Mouse (Mus musculus) hindbrain, embryonic 16.5 days (tissue): ENCODE results near the gene Arr3. TPM values are rescaled to one million over a fixed set of nuclear protein-coding genes. Genes with fewer than 3 reads are reported as not detected.

ENCODE experiments used
- ATAC-seq: fragments of 200-750 bp; cut with Nextera tagmentation; 2 replicates; pipeline ENCODE4 v1.8.0; 2017; ENCODE audit warnings: moderate TSS enrichment, moderate library complexity
- H3K27ac ChIP-seq: fragments of 300-500 bp; sonication (generic); 2 replicates; pipeline ENCODE4 v1.5.1; 2014; ENCODE audit warnings: low read depth, mild to moderate bottlenecking, control low read depth, low read length, moderate library complexity
- H3K27me3 ChIP-seq: fragments of 300-500 bp; sonication (generic); replicated peaks from 2 replicates; pipeline ENCODE4 v1.6.1; 2014; ENCODE audit warnings: low read length; ENCODE audit not compliant: control insufficient read depth, insufficient read depth
- H3K36me3 ChIP-seq: fragments of 300-500 bp; sonication (generic); 2 replicates; pipeline ENCODE4 v1.6.1; 2014; ENCODE audit warnings: mild to moderate bottlenecking, low read length, moderate library complexity, mixed read lengths; ENCODE audit not compliant: control insufficient read depth, insufficient read depth
- H3K4me1 ChIP-seq: fragments of 300-500 bp; sonication (generic); 2 replicates; pipeline ENCODE4 v1.6.1; 2014; ENCODE audit warnings: low read depth, low read length; ENCODE audit not compliant: control insufficient read depth, insufficient read depth
- H3K4me2 ChIP-seq: fragments of 300-500 bp; sonication (generic); 2 replicates; pipeline ENCODE4 v1.6.1; 2014; ENCODE audit warnings: mild to moderate bottlenecking, low read length, control low read depth, moderate library complexity
- H3K4me3 ChIP-seq: fragments of 300-500 bp; sonication (generic); 2 replicates; pipeline ENCODE4 v1.5.1; 2014; ENCODE audit warnings: mild to moderate bottlenecking, low read length, control low read depth, moderate library complexity
- H3K9ac ChIP-seq: fragments of 300-500 bp; sonication (generic); 2 replicates; pipeline ENCODE4 v1.6.1; 2014; ENCODE audit warnings: low read depth, mild to moderate bottlenecking, control low read depth, low read length, moderate library complexity
- H3K9me3 ChIP-seq: fragments of 300-500 bp; sonication (generic); 2 replicates; pipeline ENCODE4 v1.6.1; 2014; ENCODE audit warnings: mild to moderate bottlenecking, low read length, moderate library complexity; ENCODE audit not compliant: control insufficient read depth
- WGBS: fragments of 180-500 bp; shearing (Covaris S2); extraction: QIAGEN DNeasy Blood & Tissue Kit; methylation state at CpG from one replicate; pipeline ENCODE4 v1.1.7; 2014; 5-methylcytosine and 5-hydroxymethylcytosine counted together
- polyA plus RNA-seq: library from polyadenylated mRNA; unstranded; fragments of >200 nt; fragmentation: Nextera tagmentation; extraction: Ambion mirVana; gene quantifications from 2 replicates; pipeline ENCODE4 v1.2.1, GENCODE M21; 2015

Arr3 gene
- polyA plus RNA-seq, 1 experiment from 2014 or later, result 0.24 TPM

GRCm38 (mm10) chrX:100624242-100624641, 18.9 kb downstream of the Arr3 start:
- no peak overlapping the region for H3K9ac ChIP-seq
- no peaks in the 10 kb centered on the region for H3K27me3 ChIP-seq
- H3K27ac ChIP-seq, result no peak overlapping the region
- no peaks in the 10 kb centered on the region for H3K9me3 ChIP-seq
- H3K36me3 ChIP-seq, result peaks cover 4% of the 10 kb centered on the region; the same call in 1 of the 2 replicates
- peaks cover 4% of the 10 kb centered on the region for H3K4me1 ChIP-seq
- 93% methylated on average over 4 of the region's 4 CpGs for WGBS
- no peak for ATAC-seq
- H3K4me3 ChIP-seq, result no peak overlapping the region
- H3K4me2 ChIP-seq, result no peak overlapping the region

GRCm38 (mm10) chrX:100625146-100625545, 19.8 kb downstream of the Arr3 start:
- 45% methylated on average over 7 of the region's 7 CpGs for WGBS
- no peak overlapping the region for H3K27ac ChIP-seq
- no peak for ATAC-seq
- H3K9ac ChIP-seq, result peak overlapping the region; percentile 55; the same call in 1 of the 2 replicates
- H3K4me1 ChIP-seq, result peaks cover 4% of the 10 kb centered on the region
- H3K9me3 ChIP-seq, result no peaks in the 10 kb centered on the region
- H3K4me3 ChIP-seq, result peak overlapping the region; percentile 55
- H3K36me3 ChIP-seq, result peaks cover 4% of the 10 kb centered on the region; the same call in 1 of the 2 replicates
- H3K27me3 ChIP-seq, result no peaks in the 10 kb centered on the region
- peak overlapping the region; percentile 45 for H3K4me2 ChIP-seq

- peak within 1 kb of the TSS; percentile 83 for H3K4me2 ChIP-seq
- peak within 1 kb of the TSS; percentile 59 for H3K27ac ChIP-seq
- H3K9me3 ChIP-seq, result no peaks in the 10 kb centered on the region
- H3K36me3 ChIP-seq, result peaks cover 4% of the 10 kb centered on the region; the same call in 1 of the 2 replicates
- no peak for ATAC-seq
- H3K4me1 ChIP-seq, result peaks cover 4% of the 10 kb centered on the region
- H3K9ac ChIP-seq, result peak within 1 kb of the TSS; percentile 55
- H3K27me3 ChIP-seq, result no peaks in the 10 kb centered on the region
- 32% methylated on average over 3 of the region's 3 CpGs for WGBS
- peak within 1 kb of the TSS; percentile 55 for H3K4me3 ChIP-seq
Measured at GRCm38 (mm10) chrX:100625546-100625801, 20.2 kb downstream of the Arr3 start, which contains the start of gene Kif4. Gene Kif4, plus strand, starts transcription at chrX:100625737.

- ATAC-seq, result peak; percentile 100
- Histone ChIP-seq H3K27ac (peak within 1 kb of the TSS; percentile 59), H3K4me2 (peak within 1 kb of the TSS; percentile 83), H3K4me3 (peak within 1 kb of the TSS; percentile 55), H3K27me3 (no peaks in the 10 kb centered on the region), H3K4me1 (peaks cover 4% of the 10 kb centered on the region), H3K9me3 (no peaks in the 10 kb centered on the region), H3K9ac (peak within 1 kb of the TSS; percentile 55), H3K36me3 (peaks cover 4% of the 10 kb centered on the region; the same call in 1 of the 2 replicates)
- 25% methylated on average over 60 of the region's 62 CpGs for WGBS
Measured at GRCm38 (mm10) chrX:100625802-100626793, 20.8 kb downstream of the Arr3 start, which contains the start of gene Pdzd11. Gene Pdzd11, minus strand, starts transcription at chrX:100626568.

GRCm38 (mm10) chrX:100629076-100629475, 23.8 kb downstream of the Arr3 start:
- WGBS, result 95% methylated on average over 2 of the region's 2 CpGs
- Histone ChIP-seq H3K4me3 (no peak overlapping the region), H3K27ac (no peak overlapping the region), H3K4me2 (no peak overlapping the region), H3K27me3 (no peaks in the 10 kb centered on the region), H3K4me1 (peaks cover 4% of the 10 kb centered on the region), H3K36me3 (no peaks in the 10 kb centered on the region), H3K9me3 (no peaks in the 10 kb centered on the region), H3K9ac (no peak overlapping the region)
- ATAC-seq, result no peak

GRCm38 (mm10) chrX:100638477-100638876, 33.2 kb downstream of the Arr3 start:
- 89% methylated on average over 8 of the region's 8 CpGs for WGBS
- H3K9me3 ChIP-seq, result no peaks in the 10 kb centered on the region
- no peak overlapping the region for H3K4me2 ChIP-seq
- no peak overlapping the region for H3K9ac ChIP-seq
- no peak for ATAC-seq
- no peaks in the 10 kb centered on the region for H3K27me3 ChIP-seq
- no peaks in the 10 kb centered on the region for H3K36me3 ChIP-seq
- no peak overlapping the region for H3K27ac ChIP-seq
- no peaks in the 10 kb centered on the region for H3K4me1 ChIP-seq
- no peak overlapping the region for H3K4me3 ChIP-seq

- Histone ChIP-seq H3K9ac (no peak overlapping the region), H3K36me3 (no peaks in the 10 kb centered on the region), H3K27ac (no peak overlapping the region), H3K4me1 (no peaks in the 10 kb centered on the region), H3K4me3 (no peak overlapping the region), H3K9me3 (no peaks in the 10 kb centered on the region), H3K4me2 (no peak overlapping the region), H3K27me3 (no peaks in the 10 kb centered on the region)
- ATAC-seq, result no peak
Measured at GRCm38 (mm10) chrX:100652848-100653247, 47.6 kb downstream of the Arr3 start.

- WGBS, result 91% methylated on average over 2 of the region's 2 CpGs
- Histone ChIP-seq H3K9ac (no peak overlapping the region), H3K27me3 (no peaks in the 10 kb centered on the region; the same call in 1 of the 2 replicates), H3K4me3 (no peak overlapping the region), H3K36me3 (no peaks in the 10 kb centered on the region), H3K4me1 (no peaks in the 10 kb centered on the region), H3K4me2 (no peak overlapping the region), H3K9me3 (no peaks in the 10 kb centered on the region), H3K27ac (no peak overlapping the region)
- ATAC-seq, result no peak
Measured at GRCm38 (mm10) chrX:100664825-100665224, 59.5 kb downstream of the Arr3 start.
